Mouse (Mus musculus) C2C12 (cell line): ENCODE results near the gene Tbc1d10a.

Experiments used
- CEBPB ChIP-seq: IDR thresholded peaks from one replicate; pipeline ENCODE4 v1.6.1; 2011; ENCODE audit warnings: low read depth, mild to moderate bottlenecking, control low read depth, moderate library complexity
- CTCF ChIP-seq: IDR thresholded peaks from one replicate; pipeline ENCODE4 v1.5.1; 2011; ENCODE audit not compliant: control insufficient read depth, insufficient read depth, insufficient read length
- FOSL1 ChIP-seq: IDR thresholded peaks from one replicate; pipeline ENCODE4 v1.8.0; 2011; ENCODE audit warnings: mild to moderate bottlenecking, low read length; ENCODE audit not compliant: poor library complexity, insufficient read depth, severe bottlenecking
- MAX ChIP-seq: IDR thresholded peaks from one replicate; pipeline ENCODE4 v1.6.1; 2011; ENCODE audit warnings: mild to moderate bottlenecking, control low read depth
- USF1 ChIP-seq: IDR thresholded peaks from one replicate; pipeline ENCODE4 v1.6.1; 2011; ENCODE audit warnings: low read depth, mild to moderate bottlenecking, control low read depth, moderate library complexity

DNA sequence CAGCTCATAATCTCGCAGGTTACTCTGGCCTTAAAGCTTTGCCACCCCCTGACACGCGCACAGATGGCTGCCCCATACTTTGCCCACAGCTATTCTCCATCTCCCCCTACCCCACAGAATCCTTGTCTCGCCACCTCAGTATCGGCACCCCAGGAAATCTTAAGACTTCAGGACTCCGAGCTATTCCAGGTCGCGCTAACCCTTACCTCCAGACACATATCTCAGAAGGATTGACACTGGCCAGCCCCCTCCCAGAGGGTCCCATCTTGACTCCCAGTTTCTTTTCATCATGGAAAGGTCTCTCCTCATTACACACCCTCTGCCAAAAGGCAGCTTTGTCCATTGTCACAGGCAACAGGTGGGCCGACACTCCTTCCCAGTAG is 720 bp downstream of the Tbc1d10a start:
- no peak for TF ChIP-seq CTCF
- no peak for TF ChIP-seq MAX
- TF ChIP-seq FOSL1 = no peak
- TF ChIP-seq USF1 = no peak
- no peak for TF ChIP-seq CEBPB
